ENCODE assay signal across 9 mouse cellular contexts in the genomic region with DNA sequence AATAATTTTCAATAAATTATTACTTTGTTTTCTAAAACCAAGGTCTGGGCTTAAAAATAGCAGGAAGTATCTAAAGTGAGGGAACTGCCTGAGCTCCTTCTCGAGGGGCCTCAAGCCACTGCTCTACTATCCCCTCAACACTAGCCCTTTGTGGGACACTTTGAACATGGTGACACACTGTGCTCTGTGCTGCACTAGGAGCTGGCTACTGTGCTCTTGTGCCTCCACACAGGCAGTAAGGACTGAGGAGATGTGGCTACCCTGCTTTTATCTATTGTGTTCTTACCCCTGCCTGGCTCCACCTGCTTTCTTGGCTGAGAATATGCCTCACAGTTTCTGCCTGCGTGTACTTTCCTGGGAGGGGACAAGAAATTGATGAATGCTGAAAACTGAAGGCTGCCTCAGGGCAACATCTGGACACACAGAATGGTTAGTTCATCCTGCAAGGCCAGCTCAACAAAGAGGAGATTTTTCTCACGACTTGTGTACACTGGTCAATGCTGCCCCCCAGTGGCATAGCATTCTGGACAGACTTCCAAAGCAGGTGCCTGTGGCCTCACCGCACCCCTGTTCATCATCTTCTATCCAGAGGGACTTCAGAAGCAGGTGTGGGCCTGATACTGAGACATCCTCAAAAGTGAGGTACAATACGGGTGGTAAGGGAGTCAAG.
DNase-seq lines count a peak whose midpoint lies in the region; ATAC-seq and TF ChIP-seq lines count a peak whose summit lies in the region.
"Had no signal": no experiment of that assay in that cellular context is flagged by ENCODE, and none has a peak within 500 bp of the region (broad histone marks: within the 10 kb centered on the region; RNA-seq: fewer than 3 reads in every experiment).

No protein-coding gene starts in this region.

- no peaks in the 10 kb centered on the region for H3K9me3 ChIP-seq in kidney, embryonic 16.5 days (ENCODE audit: low read length)
- H3K9me3 ChIP-seq in hindbrain, embryonic 13.5 days: no peaks in the 10 kb centered on the region
- H3K9me3 ChIP-seq in limb, embryonic 11.5 days (ENCODE audit: control insufficient read depth, low read length): no peaks in the 10 kb centered on the region
- H3K9me3 ChIP-seq: lung, embryonic 15.5 days had no signal

- in situ Hi-C loops in Patski (cut with MboI; ENCODE audit: low pct_unique_long_range_greater_than_20kb): loop anchor here (25.0 kb wide), 2 partner anchors 393 to 643 kb away; a partner anchor contains a TSS

- no peak for ATAC-seq in kidney, embryonic 16.5 days (ENCODE audit: low FRiP score, low TSS enrichment)
- ATAC-seq in Patski: no peak
- ATAC-seq in hindbrain, embryonic 13.5 days (ENCODE audit: low FRiP score): no peak
- ATAC-seq in limb, embryonic 11.5 days (ENCODE audit: insufficient number of reproducible peaks, low FRiP score, low TSS enrichment, low read depth): no peak
- no peak for ATAC-seq in megakaryocyte, adult 5-6 weeks (ENCODE audit: poor library complexity, severe bottlenecking)

- no peak overlapping the region for H3K27ac ChIP-seq in kidney, embryonic 16.5 days (ENCODE audit: low read length)
- peak overlapping the region; percentile 64 for H3K27ac ChIP-seq in hindbrain, embryonic 13.5 days
- H3K27ac ChIP-seq in limb, embryonic 11.5 days (replicated peaks; ENCODE audit: low read depth, low read length): no peak overlapping the region
- H3K27ac ChIP-seq: lung, embryonic 15.5 days had no signal

- no peak overlapping the region for H3K4me2 ChIP-seq in kidney, embryonic 16.5 days (replicated peaks; ENCODE audit: low read depth, low read length)
- no peak overlapping the region for H3K4me2 ChIP-seq in hindbrain, embryonic 13.5 days
- no peak overlapping the region for H3K4me2 ChIP-seq in limb, embryonic 11.5 days (ENCODE audit: low read depth, severe bottlenecking)
- H3K4me2 ChIP-seq: lung, embryonic 15.5 days had no signal

- H3K36me3 ChIP-seq in kidney, embryonic 16.5 days (ENCODE audit: insufficient read depth, low read length): peaks cover 39% of the 10 kb centered on the region
- H3K36me3 ChIP-seq in hindbrain, embryonic 13.5 days: peaks cover 91% of the 10 kb centered on the region
- H3K36me3 ChIP-seq in limb, embryonic 11.5 days (ENCODE audit: control insufficient read depth, insufficient read depth, low read length): peaks cover 9% of the 10 kb centered on the region; the same call in 1 of the 2 replicates

- POLR2A ChIA-PET in Patski (lab: Charles Lee): interaction anchor here (0.7 to 0.8 kb wide), 2 partner anchors 9 to 13 kb away, joined by 3 read pairs; no protein-coding TSS in a partner anchor

- CTCF ChIA-PET in Patski (lab: Charles Lee): interaction anchor here (0.7 to 2.1 kb wide), 3 partner anchors 16 to 484 kb away, joined by 3 to 10 read pairs (median 4); no protein-coding TSS in a partner anchor

- H3K4me3 ChIP-seq in kidney, embryonic 16.5 days (ENCODE audit: low read length): no peak overlapping the region
- H3K4me3 ChIP-seq in hindbrain, embryonic 13.5 days: no peak overlapping the region
- H3K4me3 ChIP-seq in limb, embryonic 11.5 days (ENCODE audit: low read depth, low read length): no peak overlapping the region
- H3K4me3 ChIP-seq: lung, embryonic 15.5 days had no signal

- no peak overlapping the region for H3K9ac ChIP-seq in kidney, embryonic 16.5 days (replicated peaks; ENCODE audit: low read length)
- H3K9ac ChIP-seq in hindbrain, embryonic 13.5 days: 0 out of 2 replicates have a peak overlapping the region, but pooled peaks have one; percentile 35
- no peak overlapping the region for H3K9ac ChIP-seq in limb, embryonic 11.5 days (ENCODE audit: low read length)
- H3K9ac ChIP-seq: lung, embryonic 15.5 days had no signal

- H3K27me3 ChIP-seq in kidney, embryonic 16.5 days (ENCODE audit: insufficient read depth, low read length): no peaks in the 10 kb centered on the region
- H3K27me3 ChIP-seq in Patski: no peaks in the 10 kb centered on the region
- no peaks in the 10 kb centered on the region for H3K27me3 ChIP-seq in hindbrain, embryonic 13.5 days
- H3K27me3 ChIP-seq in limb, embryonic 11.5 days (ENCODE audit: control insufficient read depth, insufficient read depth, low read length): no peaks in the 10 kb centered on the region
- H3K27me3 ChIP-seq: lung, embryonic 15.5 days had no signal

- H3K4me1 ChIP-seq in kidney, embryonic 16.5 days (ENCODE audit: insufficient read depth, low read length): no peaks in the 10 kb centered on the region
- peaks cover 7% of the 10 kb centered on the region; the same call in 1 of the 2 replicates for H3K4me1 ChIP-seq in hindbrain, embryonic 13.5 days (replicated peaks)
- peaks cover 17% of the 10 kb centered on the region for H3K4me1 ChIP-seq in limb, embryonic 11.5 days (ENCODE audit: control insufficient read depth, insufficient read depth, low read length)
- H3K4me1 ChIP-seq: lung, embryonic 15.5 days had no signal

- peak; percentile 81 for TF ChIP-seq CTCF in Patski (IDR thresholded peaks at IDR 0.05)

- peak; percentile 16 for DNase-seq in kidney, adult 11 months
- no peak for DNase-seq in Patski (ENCODE audit: low read depth, low spot score)
- DNase-seq in cerebellum, postnatal 4 days (ENCODE audit: low spot score in 2 of 2): peak; percentile 54 to 59
- peak; percentile 86 for DNase-seq in limb, embryonic 11.5 days (ENCODE audit: low spot score)
- DNase-seq in retina, embryonic 14.5 days (ENCODE audit: low spot score): peak; percentile 66

- WGBS in kidney, embryonic 16.5 days: 61% methylated on average over 5 of the region's 5 CpGs
- 58% methylated on average over 5 of the region's 5 CpGs for WGBS in hindbrain, embryonic 13.5 days
- 59% methylated on average over 5 of the region's 5 CpGs for WGBS in limb, embryonic 11.5 days
